Mouse (Mus musculus) liver, postnatal 0 days (tissue): ENCODE measurements at regions not wholly inside any gene's neighbourhood (a gene's known extent, or its start where the extent isn't known, plus 50 kb on each side); places are given as distances from the start of the nearest gene placed in this dataset.

Source experiments
- CTCF ChIP-seq: sonication (generic); IDR thresholded peaks from 2 replicates; pipeline ENCODE4 v1.5.1; 2016; ENCODE audit warnings: antibody characterized with exemption, low read depth
- EP300 ChIP-seq: IDR thresholded peaks from 2 replicates; pipeline ENCODE4 v1.6.1; 2016; ENCODE audit warnings: antibody characterized with exemption, low read depth, mild to moderate bottlenecking

- no peak for TF ChIP-seq CTCF
- no peak for TF ChIP-seq EP300
Observed at GRCm38 (mm10) chr7:115153764-115154509, 410.4 kb downstream of the Insc start.
